Mouse (Mus musculus) hindbrain, postnatal 0 days (tissue): ENCODE results near the gene Uvrag. TPM values are rescaled to one million over a fixed set of nuclear protein-coding genes. Genes with fewer than 3 reads are reported as not detected.

Experiments
- ATAC-seq: fragments of 200-750 bp; cut with Nextera tagmentation; 2 replicates; pipeline ENCODE4 v1.8.0; 2017; ENCODE audit warnings: mild to moderate bottlenecking, moderate TSS enrichment, moderate library complexity
- DNase-seq: peaks from one replicate; pipeline ENCODE4 v3.0.0-alpha.2; 2015; ENCODE audit warnings: low spot score
- H3K27ac ChIP-seq: fragments of 300-500 bp; sonication (generic); 2 replicates; pipeline ENCODE4 v1.5.1; 2014; ENCODE audit warnings: mild to moderate bottlenecking
- H3K27me3 ChIP-seq: fragments of 300-500 bp; sonication (generic); 2 replicates; pipeline ENCODE4 v1.6.1; 2014; ENCODE audit warnings: low read length, mixed read lengths; ENCODE audit not compliant: insufficient read depth
- H3K36me3 ChIP-seq: fragments of 300-500 bp; sonication (generic); 2 replicates; pipeline ENCODE4 v1.6.1; 2014; ENCODE audit warnings: low read length, mixed read lengths; ENCODE audit not compliant: insufficient read depth
- H3K4me1 ChIP-seq: fragments of 300-500 bp; sonication (generic); 2 replicates; pipeline ENCODE4 v1.6.1; 2014; ENCODE audit warnings: antibody characterized with exemption, low read length, mixed read lengths; ENCODE audit not compliant: insufficient read depth
- H3K4me2 ChIP-seq: fragments of 300-500 bp; sonication (generic); 2 replicates; pipeline ENCODE4 v1.6.1; 2014; ENCODE audit warnings: low read depth, mild to moderate bottlenecking, low read length, moderate library complexity, mixed read lengths
- H3K4me3 ChIP-seq: fragments of 300-500 bp; sonication (generic); 2 replicates; pipeline ENCODE4 v1.5.1; 2014; ENCODE audit warnings: low read length
- H3K9ac ChIP-seq: fragments of 300-500 bp; sonication (generic); replicated peaks from 2 replicates; pipeline ENCODE4 v1.6.1; 2014; ENCODE audit warnings: mild to moderate bottlenecking, low read length, moderate library complexity, mixed read lengths
- H3K9me3 ChIP-seq: fragments of 300-500 bp; sonication (generic); 2 replicates; pipeline ENCODE4 v1.6.1; 2016; ENCODE audit warnings: low read length, mixed read lengths
- CTCF ChIP-seq: IDR thresholded peaks from 2 replicates; pipeline ENCODE4 v1.5.1; 2016; ENCODE audit warnings: antibody characterized with exemption, control low read depth, low read depth
- WGBS: fragments of 180-500 bp; shearing (Covaris S2); extraction: QIAGEN DNeasy Blood & Tissue Kit; methylation state at CpG from one replicate; pipeline ENCODE4 v1.1.7; 2014; 5-methylcytosine and 5-hydroxymethylcytosine counted together
- polyA plus RNA-seq: library from polyadenylated mRNA; unstranded; fragments of >200 nt; fragmentation: Nextera tagmentation; extraction: Ambion mirVana; gene quantifications from 2 replicates; pipeline ENCODE4 v1.2.1, GENCODE M21; 2015
- total RNA-seq: library from RNA; depleted of rRNA; stranded (reverse); fragments of >200 nt; gene quantifications from 2 replicates; pipeline ENCODE4 v1.2.3, GENCODE M21; 2014

The Uvrag gene
- total and polyA plus RNA-seq, 2 experiments from 2014 or later = 16.5 to 36.7 TPM

- H3K27me3 ChIP-seq = no peaks in the 10 kb centered on the region
- no peak for TF ChIP-seq CTCF
- DNase-seq = peak; percentile 32
- no peak for ATAC-seq
- no peaks in the 10 kb centered on the region for H3K4me1 ChIP-seq
- H3K27ac ChIP-seq = no peak overlapping the region
- H3K4me2 ChIP-seq = no peak overlapping the region
- no peak overlapping the region for H3K9ac ChIP-seq
- H3K36me3 ChIP-seq = peaks cover 9% of the 10 kb centered on the region; the same call in 1 of the 2 replicates
- 29% methylated on average over 11 of the region's 11 CpGs for WGBS
- H3K9me3 ChIP-seq = no peaks in the 10 kb centered on the region
- no peak overlapping the region for H3K4me3 ChIP-seq
These were observed 39.0 kb downstream of the Uvrag start for GRCm38 (mm10) chr7:99101767-99102593.

- Histone ChIP-seq H3K27me3 (no peaks in the 10 kb centered on the region), H3K4me3 (no peak overlapping the region), H3K9me3 (no peaks in the 10 kb centered on the region), H3K27ac (no peak overlapping the region), H3K36me3 (peaks cover 9% of the 10 kb centered on the region; the same call in 1 of the 2 replicates), H3K4me1 (no peaks in the 10 kb centered on the region), H3K9ac (no peak overlapping the region), H3K4me2 (no peak overlapping the region)
- ATAC-seq (no peak), DNase-seq (no peak)
- TF ChIP-seq CTCF = no peak
- 57% methylated on average over 2 of the region's 2 CpGs for WGBS
These were observed 39.9 kb downstream of the Uvrag start for GRCm38 (mm10) chr7:99101076-99101475.

GRCm38 (mm10) chr7:99100573-99100972 lies 40.4 kb downstream of the Uvrag start:
- WGBS = 65% methylated on average over 8 of the region's 8 CpGs
- H3K9ac ChIP-seq = no peak overlapping the region
- ATAC-seq (no peak), DNase-seq (no peak)
- H3K4me1 ChIP-seq = no peaks in the 10 kb centered on the region
- H3K27ac ChIP-seq = no peak overlapping the region
- peaks cover 9% of the 10 kb centered on the region; the same call in 1 of the 2 replicates for H3K36me3 ChIP-seq
- H3K4me3 ChIP-seq = no peak overlapping the region
- no peaks in the 10 kb centered on the region for H3K27me3 ChIP-seq
- TF ChIP-seq CTCF = no peak
- H3K9me3 ChIP-seq = no peaks in the 10 kb centered on the region
- no peak overlapping the region for H3K4me2 ChIP-seq

DNA sequence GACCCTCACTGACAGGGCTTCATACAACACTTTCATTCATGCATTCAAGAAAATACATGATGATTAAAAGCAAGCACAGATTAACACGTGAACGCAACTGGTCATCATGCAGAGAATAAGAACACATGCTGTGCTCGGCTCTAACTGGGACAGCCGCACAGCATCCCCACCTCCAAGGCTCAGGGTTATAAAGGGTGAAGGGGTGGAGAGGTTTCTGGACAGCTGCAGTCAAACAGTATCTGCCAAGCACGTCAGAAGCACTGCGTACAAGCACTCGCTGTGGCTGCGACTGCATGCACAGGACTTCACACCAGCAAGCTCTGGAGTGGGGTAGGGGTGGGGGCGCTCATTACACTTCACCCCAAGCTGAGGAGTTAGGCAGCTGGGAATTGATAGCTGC lies 40.9 kb downstream of the Uvrag start:
- no peak for ATAC-seq

GRCm38 (mm10) chr7:99097781-99098180 lies 43.2 kb downstream of the Uvrag start:
- DNase-seq (no peak), ATAC-seq (no peak)
- no peak for TF ChIP-seq CTCF
- Histone ChIP-seq H3K9ac (no peak overlapping the region), H3K36me3 (peaks cover 9% of the 10 kb centered on the region; the same call in 1 of the 2 replicates), H3K9me3 (no peaks in the 10 kb centered on the region), H3K4me3 (no peak overlapping the region), H3K27ac (no peak overlapping the region), H3K4me1 (no peaks in the 10 kb centered on the region), H3K27me3 (no peaks in the 10 kb centered on the region), H3K4me2 (no peak overlapping the region)
- 92% methylated on average over 7 of the region's 7 CpGs for WGBS

More for the DNA sequence above, 40.9 kb downstream of the Uvrag start:
- H3K27me3 ChIP-seq = no peaks in the 10 kb centered on the region
- DNase-seq = no peak
- no peak overlapping the region for H3K4me2 ChIP-seq
- H3K9ac ChIP-seq = no peak overlapping the region
- no peaks in the 10 kb centered on the region for H3K9me3 ChIP-seq
- no peak overlapping the region for H3K27ac ChIP-seq
- no peaks in the 10 kb centered on the region for H3K4me1 ChIP-seq
- WGBS = 63% methylated on average over 9 of the region's 9 CpGs
- peaks cover 9% of the 10 kb centered on the region; the same call in 1 of the 2 replicates for H3K36me3 ChIP-seq
- H3K4me3 ChIP-seq = no peak overlapping the region
- TF ChIP-seq CTCF = no peak

DNA sequence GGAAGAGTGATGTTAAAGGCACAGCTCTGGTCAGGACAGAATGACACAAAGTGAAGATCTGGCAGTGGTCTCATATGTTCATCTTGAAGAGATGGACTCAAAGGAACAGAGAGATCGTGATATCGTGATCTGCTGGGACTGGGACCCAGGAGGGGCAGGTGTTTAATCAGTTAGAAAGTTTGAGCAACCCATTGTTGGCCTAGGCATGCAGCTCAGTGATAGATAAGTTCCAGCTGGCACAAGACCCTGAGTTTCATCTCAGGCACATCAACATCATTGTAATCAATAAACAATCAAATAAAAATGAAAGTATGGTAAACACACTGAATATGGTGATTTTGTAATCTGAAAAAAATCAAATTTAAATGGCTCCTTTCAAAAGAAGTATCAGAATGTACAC lies 43.8 kb downstream of the Uvrag start:
- Histone ChIP-seq H3K27ac (no peak overlapping the region), H3K4me2 (no peak overlapping the region), H3K27me3 (no peaks in the 10 kb centered on the region), H3K9ac (no peak overlapping the region), H3K9me3 (no peaks in the 10 kb centered on the region), H3K36me3 (peaks cover 9% of the 10 kb centered on the region; the same call in 1 of the 2 replicates), H3K4me3 (no peak overlapping the region), H3K4me1 (no peaks in the 10 kb centered on the region)
- no peak for TF ChIP-seq CTCF
- WGBS = 92% methylated on average over 2 of the region's 2 CpGs
- DNase-seq (no peak), ATAC-seq (no peak)

- peak; percentile 56 for TF ChIP-seq CTCF
- no peak for DNase-seq
- Histone ChIP-seq H3K9me3 (no peaks in the 10 kb centered on the region), H3K27me3 (no peaks in the 10 kb centered on the region), H3K9ac (no peak overlapping the region), H3K4me2 (no peak overlapping the region), H3K4me1 (no peaks in the 10 kb centered on the region), H3K36me3 (peaks cover 9% of the 10 kb centered on the region; the same call in 1 of the 2 replicates), H3K4me3 (no peak overlapping the region), H3K27ac (no peak overlapping the region)
- ATAC-seq = no peak
- 75% methylated on average over 4 of the region's 4 CpGs for WGBS
These were observed 45.8 kb downstream of the Uvrag start for GRCm38 (mm10) chr7:99095191-99095590.
